10 mouse cellular contexts compared by ENCODE assay signal in genomic region chr7:16848579-16848978, GRCm38 (mm10). TPM values are rescaled to one million over a fixed set of nuclear protein-coding genes. Genes with fewer than 3 reads are reported as not detected.
DNase-seq lines count a peak whose midpoint lies in the region; ATAC-seq and TF ChIP-seq lines count a peak whose summit lies in the region.
"Had no signal": no experiment of that assay in that cellular context is flagged by ENCODE, and none has a peak within 500 bp of the region (broad histone marks: within the 10 kb centered on the region; RNA-seq: fewer than 3 reads in every experiment).

No protein-coding gene starts in this region.

- TF ChIP-seq CTCF in ES-Bruce4 (IDR thresholded peaks at IDR 0.05; ENCODE audit: low read depth, low read length), result peak; percentile 76
- peak; percentile 53 for TF ChIP-seq CTCF in cerebellum, adult 2 months (IDR thresholded peaks at IDR 0.05; ENCODE audit: borderline replicate concordance, insufficient read depth, low read depth, low read length)

- 20% methylated on average over 16 of the region's 17 CpGs for WGBS in hindbrain, embryonic 14.5 days
- 22% methylated on average over 17 of the region's 17 CpGs for WGBS in hindbrain, embryonic 12.5 days
- WGBS in cerebellum, adult 2 months, result 15% methylated on average over 17 of the region's 17 CpGs

- peaks cover 9% of the 10 kb centered on the region; the same call in 1 of the 2 replicates for H3K4me1 ChIP-seq in hindbrain, embryonic 14.5 days (replicated peaks; ENCODE audit: control insufficient read depth, insufficient read depth, low read length)
- H3K4me1 ChIP-seq in hindbrain, embryonic 12.5 days, result peaks cover 21% of the 10 kb centered on the region
- H3K4me1 ChIP-seq in ES-Bruce4 (ENCODE audit: control insufficient read depth, insufficient read depth, low read length), result peaks cover 7% of the 10 kb centered on the region
- H3K4me1 ChIP-seq in cerebellum, adult 2 months (ENCODE audit: control insufficient read depth, insufficient read depth, low read length), result no peaks in the 10 kb centered on the region; the same call in 1 of the 2 replicates

- peaks cover 33% of the 10 kb centered on the region for H3K36me3 ChIP-seq in hindbrain, embryonic 14.5 days (replicated peaks; ENCODE audit: control insufficient read depth, insufficient read depth)
- peaks cover 32% of the 10 kb centered on the region for H3K36me3 ChIP-seq in hindbrain, embryonic 12.5 days
- no peaks in the 10 kb centered on the region for H3K36me3 ChIP-seq in ES-Bruce4 (ENCODE audit: control insufficient read depth, insufficient read depth, low read length, poor library complexity, severe bottlenecking)

- no peak overlapping the region for H3K9ac ChIP-seq in hindbrain, embryonic 14.5 days
- H3K9ac ChIP-seq in hindbrain, embryonic 12.5 days, result no peak overlapping the region
- H3K9ac ChIP-seq in ES-Bruce4 (ENCODE audit: low read depth, poor library complexity, severe bottlenecking), result no peak overlapping the region
- H3K9ac ChIP-seq: hindbrain, embryonic 15.5 days; neural tube, embryonic 13.5 days had no signal

- intact Hi-C loops in gastrocnemius, postnatal 14 days (cut with DNase I; ENCODE audit: low total_unique reads), result no loop called here
- intact Hi-C loops in left cerebral cortex, postnatal 36 days (cut with DNase I), result loop anchor here (5.0 kb wide), 1 partner anchor 36 kb away; no protein-coding TSS in a partner anchor

- no peak overlapping the region for H3K4me3 ChIP-seq in hindbrain, embryonic 14.5 days (replicated peaks; ENCODE audit: low read length)
- no peak overlapping the region for H3K4me3 ChIP-seq in hindbrain, embryonic 12.5 days
- H3K4me3 ChIP-seq in ES-Bruce4 (ENCODE audit: low read depth, low read length), result no peak overlapping the region
- peak overlapping the region; percentile 24 for H3K4me3 ChIP-seq in cerebellum, adult 2 months (replicated peaks; ENCODE audit: insufficient read depth, low read depth, low read length)
- H3K4me3 ChIP-seq: hindbrain, embryonic 15.5 days; neural tube, embryonic 13.5 days had no signal

- DNase-seq in hindbrain, embryonic 14.5 days (ENCODE audit: low spot score), result peak; percentile 42
- peak; percentile 75 to 81 for DNase-seq in cerebellum, adult 2 months
- DNase-seq in gastrocnemius, postnatal 14 days, result peak; percentile 57
- DNase-seq in left cerebral cortex, postnatal 36 days (ENCODE audit: low spot score in 2 of 2), result peak; percentile 62 to 69
- DNase-seq in right cerebral cortex, adult 18-20 months, result peak; percentile 69

- TF ChIP-seq EP300 in ES-Bruce4 (IDR thresholded peaks at IDR 0.05; ENCODE audit: insufficient read depth, low read depth, low read length), result no peak

- 0 out of 2 replicates have a peak, but pooled peaks have one; percentile 12 for ATAC-seq in hindbrain, embryonic 14.5 days (ENCODE audit: low FRiP score)
- ATAC-seq in hindbrain, embryonic 12.5 days (ENCODE audit: low FRiP score), result no peak
- no peak for ATAC-seq in activated CD4-positive, CD25-positive, alpha-beta regulatory T cell, adult 4 months

- TF ChIP-seq POLR2A in ES-Bruce4 (IDR thresholded peaks at IDR 0.05; ENCODE audit: insufficient read depth, low read length), result no peak
- TF ChIP-seq POLR2A in cerebellum, adult 2 months (IDR thresholded peaks at IDR 0.05; ENCODE audit: borderline replicate concordance, insufficient read depth, low read length), result no peak

- H3K9me3 ChIP-seq in hindbrain, embryonic 14.5 days (ENCODE audit: control insufficient read depth, low read length), result no peaks in the 10 kb centered on the region
- no peaks in the 10 kb centered on the region for H3K9me3 ChIP-seq in hindbrain, embryonic 12.5 days (replicated peaks)
- H3K9me3 ChIP-seq in ES-Bruce4 (replicated peaks; ENCODE audit: control insufficient read depth, insufficient read depth, low read length, poor library complexity, severe bottlenecking), result no peaks in the 10 kb centered on the region
- H3K9me3 ChIP-seq: hindbrain, embryonic 15.5 days; neural tube, embryonic 13.5 days had no signal

- no peak overlapping the region for H3K27ac ChIP-seq in hindbrain, embryonic 14.5 days
- H3K27ac ChIP-seq in hindbrain, embryonic 12.5 days, result no peak overlapping the region
- H3K27ac ChIP-seq in ES-Bruce4 (ENCODE audit: insufficient read depth, low read length), result no peak overlapping the region
- H3K27ac ChIP-seq in cerebellum, adult 2 months (ENCODE audit: insufficient read depth, low read length), result no peak overlapping the region
- H3K27ac ChIP-seq: hindbrain, embryonic 15.5 days; neural tube, embryonic 13.5 days had no signal

- H3K4me2 ChIP-seq in hindbrain, embryonic 14.5 days (replicated peaks), result peak overlapping the region; percentile 7; the same call in 1 of the 2 replicates
- H3K4me2 ChIP-seq in hindbrain, embryonic 12.5 days (replicated peaks), result no peak overlapping the region
- H3K4me2 ChIP-seq: hindbrain, embryonic 15.5 days; neural tube, embryonic 13.5 days had no signal

- H3K27me3 ChIP-seq in hindbrain, embryonic 14.5 days (ENCODE audit: control insufficient read depth, insufficient read depth, low read length), result no peaks in the 10 kb centered on the region
- no peaks in the 10 kb centered on the region for H3K27me3 ChIP-seq in hindbrain, embryonic 12.5 days
- H3K27me3 ChIP-seq in ES-Bruce4 (ENCODE audit: control insufficient read depth, insufficient read depth, low read length, poor library complexity, severe bottlenecking), result no peaks in the 10 kb centered on the region
- no peaks in the 10 kb centered on the region for H3K27me3 ChIP-seq in cerebellum, adult 2 months (ENCODE audit: control insufficient read depth, insufficient read depth, low read length)
- H3K27me3 ChIP-seq: hindbrain, embryonic 15.5 days; neural tube, embryonic 13.5 days had no signal

RNA-seq across cellular contexts. Expression of gene Prkd2, which starts 5.9 kb away (rescaled TPM):
- polyA plus RNA-seq in hindbrain, embryonic 14.5 days (2014; fragmentation: Nextera tagmentation; extraction: Ambion mirVana), result 5.6 and 5.8 TPM in 2 replicates
- 8.8 and 9.3 TPM in 2 replicates for polyA plus RNA-seq in hindbrain, embryonic 12.5 days (2016; fragmentation: Nextera tagmentation; extraction: Ambion mirVana)
- 18.4 and 18.5 TPM in 2 replicates for polyA plus RNA-seq in ES-Bruce4 (2011; ENCODE audit: insufficient read depth, insufficient read length, low read depth, missing spikeins)
- polyA plus RNA-seq in cerebellum, adult 2 months (2012; rRNA removed), result 6.5 and 7.5 TPM in 2 replicates
- 10 to 100 TPM in 1 of 2 experiments, 1 to 10 TPM in 1; 8.5 to 11.8 TPM for total RNA-seq in gastrocnemius, postnatal 14 days (2021)
- total RNA-seq in left cerebral cortex, postnatal 36 days (2021), result 1 to 10 TPM; 3.1 to 7.1 TPM
- polyA plus RNA-seq in activated CD4-positive, CD25-positive, alpha-beta regulatory T cell, adult 4 months (2017; shearing (Covaris generic)), result 10 to 100 TPM; 45.7 to 47.6 TPM

RNA-seq across cellular contexts. Expression of gene Dact3, which starts 26.5 kb away (rescaled TPM):
- polyA plus RNA-seq in hindbrain, embryonic 14.5 days (2014; fragmentation: Nextera tagmentation; extraction: Ambion mirVana), result 5.8 and 6.6 TPM in 2 replicates
- 9.0 and 10.4 TPM in 2 replicates for polyA plus RNA-seq in hindbrain, embryonic 12.5 days (2016; fragmentation: Nextera tagmentation; extraction: Ambion mirVana)
- polyA plus RNA-seq in ES-Bruce4 (2011; ENCODE audit: insufficient read depth, insufficient read length, low read depth, missing spikeins), result 19.2 and 20.8 TPM in 2 replicates
- 60.8 and 68.2 TPM in 2 replicates for polyA plus RNA-seq in cerebellum, adult 2 months (2012; rRNA removed)
- total RNA-seq in gastrocnemius, postnatal 14 days (2021), result 1 to 10 TPM; 3.9 to 7.1 TPM
- 100 to 1,000 TPM; 179 to 210 TPM for total RNA-seq in left cerebral cortex, postnatal 36 days (2021)
- not detected for polyA plus RNA-seq in activated CD4-positive, CD25-positive, alpha-beta regulatory T cell, adult 4 months (2017; shearing (Covaris generic))

RNA-seq across cellular contexts. Expression of gene Fkrp, which starts 32.0 kb away (rescaled TPM):
- 44.7 and 48.5 TPM in 2 replicates for polyA plus RNA-seq in hindbrain, embryonic 14.5 days (2014; fragmentation: Nextera tagmentation; extraction: Ambion mirVana)
- polyA plus RNA-seq in hindbrain, embryonic 12.5 days (2016; fragmentation: Nextera tagmentation; extraction: Ambion mirVana), result 38.7 and 39.1 TPM in 2 replicates
- 14.7 and 17.4 TPM in 2 replicates for polyA plus RNA-seq in ES-Bruce4 (2011; ENCODE audit: insufficient read depth, insufficient read length, low read depth, missing spikeins)
- polyA plus RNA-seq in cerebellum, adult 2 months (2012; rRNA removed), result 38.6 and 38.9 TPM in 2 replicates
- 10 to 100 TPM; 24.2 to 25.8 TPM for total RNA-seq in gastrocnemius, postnatal 14 days (2021)
- total RNA-seq in left cerebral cortex, postnatal 36 days (2021), result 10 to 100 TPM; 50.4 to 62.8 TPM
- 1 to 10 TPM; 6.5 to 7.5 TPM for polyA plus RNA-seq in activated CD4-positive, CD25-positive, alpha-beta regulatory T cell, adult 4 months (2017; shearing (Covaris generic))

RNA-seq across cellular contexts. Expression of gene Strn4, which starts 32.9 kb away (rescaled TPM):
- 174 and 197 TPM in 2 replicates for polyA plus RNA-seq in hindbrain, embryonic 14.5 days (2014; fragmentation: Nextera tagmentation; extraction: Ambion mirVana)
- 180 and 183 TPM in 2 replicates for polyA plus RNA-seq in hindbrain, embryonic 12.5 days (2016; fragmentation: Nextera tagmentation; extraction: Ambion mirVana)
- 53.5 and 55.5 TPM in 2 replicates for polyA plus RNA-seq in ES-Bruce4 (2011; ENCODE audit: insufficient read depth, insufficient read length, low read depth, missing spikeins)
- 158 and 160 TPM in 2 replicates for polyA plus RNA-seq in cerebellum, adult 2 months (2012; rRNA removed)
- total RNA-seq in gastrocnemius, postnatal 14 days (2021), result 10 to 100 TPM; 22.6 to 29.3 TPM
- 100 to 1,000 TPM; 310 to 320 TPM for total RNA-seq in left cerebral cortex, postnatal 36 days (2021)
- polyA plus RNA-seq in activated CD4-positive, CD25-positive, alpha-beta regulatory T cell, adult 4 months (2017; shearing (Covaris generic)), result 10 to 100 TPM; 23.0 to 23.1 TPM

RNA-seq across cellular contexts. Expression of gene Gng8, which starts 43.0 kb away (rescaled TPM):
- 0.78 and 2.5 TPM in 2 replicates for polyA plus RNA-seq in hindbrain, embryonic 14.5 days (2014; fragmentation: Nextera tagmentation; extraction: Ambion mirVana)
- polyA plus RNA-seq in hindbrain, embryonic 12.5 days (2016; fragmentation: Nextera tagmentation; extraction: Ambion mirVana), result 12.1 and 13.6 TPM in 2 replicates
- polyA plus RNA-seq in ES-Bruce4 (2011; ENCODE audit: insufficient read depth, insufficient read length, low read depth, missing spikeins), result 4.5 and 4.6 TPM in 2 replicates
- 10.0 and 14.0 TPM in 2 replicates for polyA plus RNA-seq in cerebellum, adult 2 months (2012; rRNA removed)
- total RNA-seq in gastrocnemius, postnatal 14 days (2021), result under 1 TPM; 0.47 to 0.66 TPM
- 1 to 10 TPM; 2.8 to 4.0 TPM for total RNA-seq in left cerebral cortex, postnatal 36 days (2021)
- polyA plus RNA-seq in activated CD4-positive, CD25-positive, alpha-beta regulatory T cell, adult 4 months (2017; shearing (Covaris generic)), result not detected
